Mouse (Mus musculus): ENCODE measurements around the gene Dcp1b. TPM values are rescaled to one million over a fixed set of nuclear protein-coding genes. Genes with fewer than 3 reads are reported as not detected.

Dcp1b gene
- total and polyA plus RNA-seq, 2 experiments: 2.5 to 4.1 TPM

DNA sequence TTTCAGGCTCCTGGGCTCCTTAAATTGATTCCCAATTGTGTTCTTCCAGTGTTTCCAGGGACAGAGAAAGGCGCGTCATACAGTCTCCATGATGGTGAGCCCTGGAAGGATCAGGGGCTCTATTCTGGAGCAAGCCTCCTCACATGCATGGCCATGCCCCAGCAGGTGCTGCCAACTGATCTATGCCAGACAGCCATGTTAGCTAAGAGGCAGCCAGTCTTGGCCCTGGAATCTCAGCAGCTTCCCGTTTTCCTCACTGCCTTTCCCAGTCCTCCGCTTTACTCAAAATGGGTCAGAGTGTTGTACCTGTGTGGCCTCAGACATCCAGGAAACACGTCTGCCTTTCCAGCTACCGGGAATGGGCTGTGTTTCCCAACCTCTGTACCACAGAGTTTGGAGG is 50.7 kb downstream of the Dcp1b start:
- H3K4me3 ChIP-seq (ENCODE audit: insufficient read depth, low read depth, low read length): no peak overlapping the region
- no peaks in the 10 kb centered on the region for H3K79me2 ChIP-seq (ENCODE audit: control insufficient read depth, insufficient read depth, low read length)
- H3K27ac ChIP-seq (replicated peaks; ENCODE audit: insufficient read depth, low read depth, low read length): no peak overlapping the region
- no peak overlapping the region for H3K9ac ChIP-seq (ENCODE audit: low read depth, low read length)
- no peaks in the 10 kb centered on the region for H3K36me3 ChIP-seq (ENCODE audit: control insufficient read depth, insufficient read depth, low read length)
- no peaks in the 10 kb centered on the region for H3K27me3 ChIP-seq (ENCODE audit: control insufficient read depth, insufficient read depth, low read length)
- no peaks in the 10 kb centered on the region for H3K4me1 ChIP-seq (ENCODE audit: control insufficient read depth, insufficient read depth, low read length)
- WGBS: 79% methylated on average over 6 of the region's 6 CpGs
- DNase-seq (ENCODE audit: extremely low read depth, low read depth, low spot score): no peak
- no peak for TF ChIP-seq CTCF (IDR thresholded peaks at IDR 0.05; ENCODE audit: low read depth, low read length)
- no peak for TF ChIP-seq POLR2A (IDR thresholded peaks at IDR 0.05; ENCODE audit: extremely low read depth, insufficient read depth, low read length)

DNA sequence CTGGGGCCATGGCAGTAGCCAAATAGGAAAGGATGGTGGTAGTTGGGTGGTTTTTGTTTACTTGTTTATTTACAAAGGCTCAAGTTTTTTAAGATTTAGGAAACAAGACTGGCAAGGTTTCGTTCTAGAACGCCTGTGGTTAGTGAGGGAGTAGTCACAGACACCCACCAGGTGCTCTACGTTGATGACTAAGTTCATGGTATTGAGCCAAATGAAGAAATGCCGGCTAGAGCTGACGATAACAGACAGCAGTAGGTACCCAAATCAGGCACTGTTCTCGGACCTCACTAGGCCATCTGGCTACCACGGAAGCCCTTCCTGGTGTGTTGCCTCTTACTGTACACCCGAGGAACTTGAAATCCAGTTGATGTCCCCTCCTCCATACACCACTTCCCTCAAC is 51.9 kb downstream of the Dcp1b start:
- no peak for TF ChIP-seq POLR2A (IDR thresholded peaks at IDR 0.05; ENCODE audit: extremely low read depth, insufficient read depth, low read length)
- no peak for TF ChIP-seq CTCF (IDR thresholded peaks at IDR 0.05; ENCODE audit: low read depth, low read length)
- Histone ChIP-seq H3K4me3 (ENCODE audit: insufficient read depth, low read depth, low read length) (no peak overlapping the region), H3K27me3 (ENCODE audit: control insufficient read depth, insufficient read depth, low read length) (no peaks in the 10 kb centered on the region), H3K27ac (replicated peaks; ENCODE audit: insufficient read depth, low read depth, low read length) (no peak overlapping the region), H3K36me3 (ENCODE audit: control insufficient read depth, insufficient read depth, low read length) (no peaks in the 10 kb centered on the region), H3K9ac (ENCODE audit: low read depth, low read length) (no peak overlapping the region), H3K4me1 (ENCODE audit: control insufficient read depth, insufficient read depth, low read length) (no peaks in the 10 kb centered on the region), H3K79me2 (ENCODE audit: control insufficient read depth, insufficient read depth, low read length) (no peaks in the 10 kb centered on the region)
- no peak for DNase-seq (ENCODE audit: extremely low read depth, low read depth, low spot score)
- 86% methylated on average over 8 of the region's 8 CpGs for WGBS

- no peak overlapping the region for H3K27ac ChIP-seq (replicated peaks; ENCODE audit: insufficient read depth, low read depth, low read length)
- H3K79me2 ChIP-seq (ENCODE audit: control insufficient read depth, insufficient read depth, low read length): no peaks in the 10 kb centered on the region
- DNase-seq (ENCODE audit: extremely low read depth, low read depth, low spot score): no peak
- no peaks in the 10 kb centered on the region for H3K36me3 ChIP-seq (ENCODE audit: control insufficient read depth, insufficient read depth, low read length)
- no peak overlapping the region for H3K4me3 ChIP-seq (ENCODE audit: insufficient read depth, low read depth, low read length)
- WGBS: 75% methylated on average over 11 of the region's 11 CpGs
- no peak overlapping the region for H3K9ac ChIP-seq (ENCODE audit: low read depth, low read length)
- no peaks in the 10 kb centered on the region for H3K27me3 ChIP-seq (ENCODE audit: control insufficient read depth, insufficient read depth, low read length)
- TF ChIP-seq POLR2A (IDR thresholded peaks at IDR 0.05; ENCODE audit: extremely low read depth, insufficient read depth, low read length) (no peak), CTCF (IDR thresholded peaks at IDR 0.05; ENCODE audit: low read depth, low read length) (no peak)
- no peaks in the 10 kb centered on the region for H3K4me1 ChIP-seq (ENCODE audit: control insufficient read depth, insufficient read depth, low read length)
Measured at GRCm38 (mm10) chr6:119228861-119229603, 54.0 kb downstream of the Dcp1b start.

DNA sequence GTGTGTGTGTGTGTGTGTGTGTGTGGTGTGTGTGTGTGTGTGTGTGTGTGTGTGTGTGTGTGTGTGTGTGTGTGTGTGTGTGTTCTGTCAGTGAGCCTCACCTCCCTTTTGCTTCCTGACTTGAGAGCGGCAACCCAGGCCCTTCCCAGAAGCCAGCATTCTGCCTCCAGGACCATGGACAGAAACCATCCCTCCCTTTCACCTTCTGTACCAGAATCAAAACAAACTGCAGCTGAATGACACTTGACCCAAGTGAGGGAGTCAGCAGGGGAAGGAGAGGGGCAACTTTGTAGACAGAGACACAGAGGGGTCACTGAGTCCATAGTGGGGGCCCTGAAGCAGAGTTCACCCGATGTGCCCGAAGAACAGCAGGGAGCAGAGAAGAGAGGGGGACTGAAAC is 58.0 kb downstream of the Dcp1b start:
- no peak overlapping the region for H3K9ac ChIP-seq (ENCODE audit: low read depth, low read length)
- no peak overlapping the region for H3K4me3 ChIP-seq (ENCODE audit: insufficient read depth, low read depth, low read length)
- 32% methylated on average over 3 of the region's 3 CpGs for WGBS
- TF ChIP-seq POLR2A (IDR thresholded peaks at IDR 0.05; ENCODE audit: extremely low read depth, insufficient read depth, low read length) (no peak), CTCF (IDR thresholded peaks at IDR 0.05; ENCODE audit: low read depth, low read length) (no peak)
- H3K4me1 ChIP-seq (ENCODE audit: control insufficient read depth, insufficient read depth, low read length): no peaks in the 10 kb centered on the region
- H3K79me2 ChIP-seq (ENCODE audit: control insufficient read depth, insufficient read depth, low read length): no peaks in the 10 kb centered on the region
- no peak for DNase-seq (ENCODE audit: extremely low read depth, low read depth, low spot score)
- H3K27ac ChIP-seq (replicated peaks; ENCODE audit: insufficient read depth, low read depth, low read length): no peak overlapping the region
- no peaks in the 10 kb centered on the region for H3K36me3 ChIP-seq (ENCODE audit: control insufficient read depth, insufficient read depth, low read length)
- H3K27me3 ChIP-seq (ENCODE audit: control insufficient read depth, insufficient read depth, low read length): no peaks in the 10 kb centered on the region

DNA sequence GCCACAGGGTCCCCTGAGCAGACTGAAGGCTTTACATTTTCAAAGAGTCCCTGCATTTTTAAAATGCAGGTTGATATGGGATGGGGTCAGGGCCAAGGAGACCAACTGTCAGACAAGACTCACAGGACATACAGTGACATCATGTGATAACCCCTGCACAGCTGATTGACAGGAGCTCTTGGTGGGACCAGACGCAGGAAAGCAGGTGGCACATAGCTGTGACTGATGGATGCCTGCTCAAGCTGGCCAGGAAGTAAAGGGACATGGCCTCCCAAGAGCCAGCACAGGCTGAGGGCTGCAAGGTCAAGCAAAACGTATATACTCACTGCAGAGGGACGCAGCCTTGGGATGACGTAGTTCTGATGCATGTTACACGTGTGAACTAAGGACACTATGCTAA is 60.4 kb downstream of the Dcp1b start:
- H3K27me3 ChIP-seq (ENCODE audit: control insufficient read depth, insufficient read depth, low read length): no peaks in the 10 kb centered on the region
- H3K36me3 ChIP-seq (ENCODE audit: control insufficient read depth, insufficient read depth, low read length): no peaks in the 10 kb centered on the region
- DNase-seq (ENCODE audit: extremely low read depth, low read depth, low spot score): no peak
- TF ChIP-seq POLR2A (IDR thresholded peaks at IDR 0.05; ENCODE audit: extremely low read depth, insufficient read depth, low read length) (no peak), CTCF (IDR thresholded peaks at IDR 0.05; ENCODE audit: low read depth, low read length) (no peak)
- H3K27ac ChIP-seq (replicated peaks; ENCODE audit: insufficient read depth, low read depth, low read length): no peak overlapping the region
- no peak overlapping the region for H3K4me3 ChIP-seq (ENCODE audit: insufficient read depth, low read depth, low read length)
- no peaks in the 10 kb centered on the region for H3K79me2 ChIP-seq (ENCODE audit: control insufficient read depth, insufficient read depth, low read length)
- no peak overlapping the region for H3K9ac ChIP-seq (ENCODE audit: low read depth, low read length)
- H3K4me1 ChIP-seq (ENCODE audit: control insufficient read depth, insufficient read depth, low read length): no peaks in the 10 kb centered on the region
- 57% methylated on average over 5 of the region's 5 CpGs for WGBS

- no peak within 1 kb of the TSS for H3K9ac ChIP-seq (ENCODE audit: low read depth, low read length)
- no peak for DNase-seq (ENCODE audit: extremely low read depth, low read depth, low spot score)
- TF ChIP-seq POLR2A (IDR thresholded peaks at IDR 0.05; ENCODE audit: extremely low read depth, insufficient read depth, low read length): no peak
- TF ChIP-seq CTCF (IDR thresholded peaks at IDR 0.05; ENCODE audit: low read depth, low read length): no peak
- no peaks in the 10 kb centered on the region for H3K27me3 ChIP-seq (ENCODE audit: control insufficient read depth, insufficient read depth, low read length)
- no peak within 1 kb of the TSS for H3K4me3 ChIP-seq (ENCODE audit: insufficient read depth, low read depth, low read length)
- H3K4me1 ChIP-seq (ENCODE audit: control insufficient read depth, insufficient read depth, low read length): no peaks in the 10 kb centered on the region
- WGBS: 38% methylated on average over 1 of the region's 1 CpGs
- no peaks in the 10 kb centered on the region for H3K79me2 ChIP-seq (ENCODE audit: control insufficient read depth, insufficient read depth, low read length)
- H3K27ac ChIP-seq (replicated peaks; ENCODE audit: insufficient read depth, low read depth, low read length): no peak within 1 kb of the TSS
- no peaks in the 10 kb centered on the region for H3K36me3 ChIP-seq (ENCODE audit: control insufficient read depth, insufficient read depth, low read length)
Measured at GRCm38 (mm10) chr6:119236241-119236640, 61.2 kb downstream of the Dcp1b start, which contains the start of gene Cacna2d4. Gene Cacna2d4 (plus strand): TSS chr6:119236526.
